Mouse (Mus musculus) neural tube, embryonic 13.5 days (tissue): ENCODE results near the gene Pramef20. TPM values are rescaled to one million over a fixed set of nuclear protein-coding genes. Genes with fewer than 3 reads are reported as not detected.

ENCODE experiments used
- polyA plus RNA-seq: library from polyadenylated mRNA; unstranded; fragments of >200 nt; fragmentation: Nextera tagmentation; extraction: Ambion mirVana; gene quantifications from 2 replicates; pipeline ENCODE4 v1.2.1, GENCODE M21; 2015

Gene Pramef20
- polyA plus RNA-seq, 1 experiment from 2014 or later = not detected

Other genes with a start within 250 kb of the Pramef20 start
- not detected in 2 replicates for gene Oog3, start 215.3 kb downstream of the Pramef20 start, polyA plus RNA-seq
- not detected in 2 replicates for gene Oog2, start 187.2 kb downstream of the Pramef20 start, polyA plus RNA-seq
- gene C87977, start 164.6 kb downstream of the Pramef20 start, polyA plus RNA-seq = not detected in 2 replicates
- gene Pramel5, start 97.4 kb downstream of the Pramef20 start, polyA plus RNA-seq = not detected in 2 replicates
- not detected in 2 replicates for gene Gm13128, start 47.7 kb downstream of the Pramef20 start, polyA plus RNA-seq
- gene Gm13119, start 20.0 kb downstream of the Pramef20 start, polyA plus RNA-seq = not detected in 2 replicates
- gene Pramef12, start 30.5 kb upstream of the Pramef20 start, polyA plus RNA-seq = not detected in 2 replicates
- not detected in 2 replicates for gene 1700012P22Rik, start 60.8 kb upstream of the Pramef20 start, polyA plus RNA-seq
- gene Gm9944, start 75.4 kb upstream of the Pramef20 start, polyA plus RNA-seq = not detected in 2 replicates
- gene Aadacl3, start 85.8 kb upstream of the Pramef20 start, polyA plus RNA-seq = not detected in 2 replicates
- gene 9430007A20Rik, start 141.9 kb upstream of the Pramef20 start, polyA plus RNA-seq = not detected in 2 replicates
- gene Gm13124, start 187.2 kb upstream of the Pramef20 start, polyA plus RNA-seq = not detected in 2 replicates
- not detected in 2 replicates for gene Aadacl4, start 235.8 kb upstream of the Pramef20 start, polyA plus RNA-seq